Mouse (Mus musculus) liver, postnatal 0 days (tissue): Measurements from ENCODE around the gene Ugt1a8. TPM values are rescaled to one million over a fixed set of nuclear protein-coding genes. Genes with fewer than 3 reads are reported as not detected.

Experiments used
- ATAC-seq: fragments of 200-750 bp; cut with Nextera tagmentation; 2 replicates; pipeline ENCODE4 v1.8.0; 2017; ENCODE audit warnings: mild to moderate bottlenecking, moderate library complexity
- DNase-seq: peaks from one replicate; pipeline ENCODE4 v3.0.0-alpha.2; 2016
- H3K27ac ChIP-seq: fragments of 300-500 bp; sonication (generic); 2 replicates; pipeline ENCODE4 v1.5.1; 2014; ENCODE audit warnings: antibody characterized with exemption, moderate library complexity, mild to moderate bottlenecking, low read depth
- H3K27me3 ChIP-seq: fragments of 300-500 bp; sonication (generic); 2 replicates; pipeline ENCODE4 v1.6.1; 2014; ENCODE audit warnings: low read length, control low read depth, mixed read lengths; ENCODE audit not compliant: insufficient read depth
- H3K36me3 ChIP-seq: fragments of 300-500 bp; sonication (generic); replicated peaks from 2 replicates; pipeline ENCODE4 v1.6.1; 2014; ENCODE audit warnings: mild to moderate bottlenecking, control low read depth, low read length, moderate library complexity, mixed read lengths; ENCODE audit not compliant: insufficient read depth
- H3K4me1 ChIP-seq: fragments of 300-500 bp; sonication (generic); 2 replicates; pipeline ENCODE4 v1.6.1; 2014; ENCODE audit warnings: antibody characterized with exemption, mild to moderate bottlenecking, control low read depth; ENCODE audit not compliant: insufficient read depth
- H3K4me2 ChIP-seq: fragments of 300-500 bp; sonication (generic); 2 replicates; pipeline ENCODE4 v1.6.1; 2014; ENCODE audit warnings: low read depth, mild to moderate bottlenecking, low read length, moderate library complexity, mixed read lengths
- H3K4me3 ChIP-seq: fragments of 300-500 bp; sonication (generic); 2 replicates; pipeline ENCODE4 v1.5.1; 2014; ENCODE audit warnings: low read depth, low read length
- H3K9ac ChIP-seq: fragments of 300-500 bp; sonication (generic); replicated peaks from 2 replicates; pipeline ENCODE4 v1.6.1; 2014; ENCODE audit warnings: mild to moderate bottlenecking, moderate library complexity
- H3K9me3 ChIP-seq: fragments of 300-500 bp; sonication (generic); 2 replicates; pipeline ENCODE4 v1.6.1; 2016; ENCODE audit warnings: mild to moderate bottlenecking, control low read depth, low read length, mixed read lengths
- CTCF ChIP-seq: sonication (generic); IDR thresholded peaks from 2 replicates; pipeline ENCODE4 v1.5.1; 2016; ENCODE audit warnings: antibody characterized with exemption, low read depth
- EP300 ChIP-seq: IDR thresholded peaks from 2 replicates; pipeline ENCODE4 v1.6.1; 2016; ENCODE audit warnings: antibody characterized with exemption, low read depth, mild to moderate bottlenecking
- WGBS: fragments of 180-500 bp; shearing (Covaris S2); extraction: QIAGEN DNeasy Blood & Tissue Kit; methylation state at CpG from one replicate; pipeline ENCODE4 v1.1.7; 2014; ENCODE audit not compliant: insufficient replicate concordance; 5-methylcytosine and 5-hydroxymethylcytosine counted together
- polyA plus RNA-seq: library from polyadenylated mRNA; unstranded; fragments of >200 nt; fragmentation: Nextera tagmentation; extraction: Ambion mirVana; gene quantifications from 2 replicates; pipeline ENCODE4 v1.2.1, GENCODE M21; 2015

The Ugt1a8 gene
- polyA plus RNA-seq, 1 experiment from 2014 or later = not detected

- H3K36me3 ChIP-seq = no peaks in the 10 kb centered on the region
- no peaks in the 10 kb centered on the region for H3K4me1 ChIP-seq
- H3K9me3 ChIP-seq = peaks cover 14% of the 10 kb centered on the region
- ATAC-seq (no peak), DNase-seq (no peak)
- whole genome bisulfite sequencing = 51% methylated on average over 2 of the region's 2 CpGs
- TF ChIP-seq EP300 (no peak), CTCF (no peak)
- H3K4me2 ChIP-seq = no peak overlapping the region
- H3K27ac ChIP-seq = no peak overlapping the region
- no peaks in the 10 kb centered on the region for H3K27me3 ChIP-seq
- H3K9ac ChIP-seq = no peak overlapping the region
- H3K4me3 ChIP-seq = no peak overlapping the region
Observed at GRCm38 (mm10) chr1:88227482-88227881, 139.9 kb downstream of the Ugt1a8 start.

GRCm38 (mm10) chr1:88228121-88228520, 140.5 kb downstream of the Ugt1a8 start:
- Histone ChIP-seq H3K4me2 (no peak overlapping the region), H3K4me3 (no peak overlapping the region), H3K27me3 (no peaks in the 10 kb centered on the region), H3K27ac (no peak overlapping the region), H3K9me3 (peaks cover 14% of the 10 kb centered on the region), H3K9ac (no peak overlapping the region), H3K36me3 (no peaks in the 10 kb centered on the region), H3K4me1 (no peaks in the 10 kb centered on the region)
- DNase-seq = peak; percentile 26
- 63% methylated on average over 7 of the region's 7 CpGs for WGBS
- ATAC-seq = no peak
- TF ChIP-seq EP300 = no peak
- no peak for TF ChIP-seq CTCF

DNA sequence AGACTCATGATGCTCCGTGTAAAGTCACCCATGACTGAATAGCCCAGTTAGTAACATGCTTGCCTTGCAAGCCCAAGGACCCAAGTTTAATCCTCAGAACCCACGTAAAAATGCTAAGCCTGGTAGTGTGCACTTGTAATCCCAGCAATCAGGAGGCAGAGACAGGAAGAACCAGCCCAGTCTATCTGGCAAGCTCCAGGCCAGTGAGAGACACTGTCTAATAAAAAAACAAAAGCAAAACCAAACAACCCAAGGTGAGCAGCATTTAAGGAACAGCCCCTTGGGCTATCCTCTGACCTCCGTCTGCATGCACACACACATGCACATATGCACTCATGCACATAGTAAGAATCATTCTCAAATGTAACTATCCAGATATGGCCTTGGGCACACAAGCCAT, 142.0 kb downstream of the Ugt1a8 start:
- Histone ChIP-seq H3K9ac (no peak overlapping the region), H3K4me2 (no peak overlapping the region), H3K36me3 (no peaks in the 10 kb centered on the region), H3K27me3 (no peaks in the 10 kb centered on the region), H3K4me3 (no peak overlapping the region), H3K27ac (no peak overlapping the region), H3K9me3 (peaks cover 14% of the 10 kb centered on the region), H3K4me1 (no peaks in the 10 kb centered on the region)
- ATAC-seq = no peak
- no peak for DNase-seq
- 72% methylated on average over 3 of the region's 3 CpGs for WGBS
- TF ChIP-seq CTCF (no peak), EP300 (no peak)

GRCm38 (mm10) chr1:88229986-88230385, 142.4 kb downstream of the Ugt1a8 start:
- TF ChIP-seq EP300 = no peak
- TF ChIP-seq CTCF = no peak
- no peak overlapping the region for H3K4me3 ChIP-seq
- ATAC-seq = no peak
- H3K9ac ChIP-seq = no peak overlapping the region
- H3K4me1 ChIP-seq = no peaks in the 10 kb centered on the region
- H3K36me3 ChIP-seq = no peaks in the 10 kb centered on the region
- no peak overlapping the region for H3K4me2 ChIP-seq
- WGBS = 75% methylated on average over 5 of the region's 5 CpGs
- DNase-seq = no peak
- no peak overlapping the region for H3K27ac ChIP-seq
- peaks cover 16% of the 10 kb centered on the region for H3K9me3 ChIP-seq
- no peaks in the 10 kb centered on the region for H3K27me3 ChIP-seq

DNA sequence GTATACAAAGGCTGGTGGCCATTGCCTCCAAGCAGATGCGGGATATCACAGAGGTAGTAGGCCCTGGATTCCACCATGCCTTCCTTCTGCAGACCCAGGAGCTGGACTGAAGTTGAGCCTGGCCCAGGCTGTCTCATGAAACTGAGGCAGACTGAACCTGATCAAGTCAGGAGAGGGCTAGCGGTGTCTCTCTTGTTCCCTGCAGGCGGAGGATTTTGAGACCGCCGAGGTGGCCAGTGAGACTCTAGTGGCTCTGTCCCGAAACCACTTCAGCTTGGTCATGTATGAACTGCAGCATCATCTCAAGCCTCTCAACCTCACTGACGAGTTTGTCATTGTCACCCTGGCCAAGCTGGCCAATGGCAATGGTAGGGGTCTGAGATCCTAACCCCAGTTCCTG, 142.8 kb downstream of the Ugt1a8 start:
- H3K9me3 ChIP-seq = peaks cover 21% of the 10 kb centered on the region
- TF ChIP-seq CTCF (no peak), EP300 (no peak)
- 69% methylated on average over 7 of the region's 7 CpGs for WGBS

DNA sequence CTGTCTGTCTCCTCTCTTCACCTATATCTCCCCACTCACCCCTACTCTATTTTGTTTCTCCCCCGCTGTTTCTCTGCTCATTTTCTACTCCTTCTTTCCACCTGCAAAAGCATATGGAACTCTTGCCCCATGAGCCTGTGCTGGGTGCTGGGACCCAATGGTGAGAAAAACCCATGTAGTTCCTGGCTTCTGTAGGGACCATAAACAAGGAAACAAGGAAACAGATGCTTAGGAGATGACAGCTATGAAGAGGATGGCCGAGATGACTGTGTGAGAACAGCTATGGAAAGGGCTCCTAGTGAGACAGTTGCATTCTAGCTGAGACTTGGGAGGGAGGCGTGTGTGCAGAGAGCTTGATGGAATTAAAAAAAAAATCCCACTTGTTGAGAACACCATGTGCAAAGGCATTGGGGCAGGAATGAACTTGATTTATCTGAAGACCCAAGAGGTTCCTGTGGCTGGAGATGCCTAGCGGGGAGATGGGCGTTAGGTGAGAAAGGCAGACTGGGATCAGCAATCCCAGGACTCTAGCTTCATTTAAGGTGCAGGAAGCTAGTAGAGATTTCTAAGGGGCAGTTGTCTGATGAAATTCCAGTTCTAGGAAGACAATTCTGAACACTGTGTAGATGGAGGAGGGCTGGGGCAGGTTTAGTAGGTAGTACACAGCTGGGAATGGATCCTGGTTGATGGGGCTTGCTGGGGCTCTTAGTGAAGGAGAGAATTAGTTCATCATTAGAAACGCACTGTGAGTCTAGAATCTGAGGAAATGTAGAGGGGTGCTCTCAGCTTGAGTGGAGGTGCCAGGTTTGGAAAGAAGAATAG, 143.6 kb downstream of the Ugt1a8 start:
- Histone ChIP-seq H3K27ac (no peak overlapping the region), H3K4me3 (no peak overlapping the region), H3K9ac (no peak overlapping the region), H3K36me3 (no peaks in the 10 kb centered on the region), H3K4me1 (no peaks in the 10 kb centered on the region), H3K27me3 (no peaks in the 10 kb centered on the region), H3K4me2 (no peak overlapping the region), H3K9me3 (peaks cover 22% of the 10 kb centered on the region)
- ATAC-seq (no peak), DNase-seq (no peak)
- TF ChIP-seq EP300 (no peak), CTCF (no peak)
- 65% methylated on average over 6 of the region's 6 CpGs for WGBS

More for the DNA sequence above, 142.8 kb downstream of the Ugt1a8 start:
- H3K27ac ChIP-seq = no peak overlapping the region
- no peaks in the 10 kb centered on the region for H3K36me3 ChIP-seq
- H3K27me3 ChIP-seq = no peaks in the 10 kb centered on the region
- no peaks in the 10 kb centered on the region for H3K4me1 ChIP-seq
- DNase-seq (no peak), ATAC-seq (no peak)
- no peak overlapping the region for H3K9ac ChIP-seq
- H3K4me2 ChIP-seq = no peak overlapping the region
- no peak overlapping the region for H3K4me3 ChIP-seq
